Mouse (Mus musculus): ENCODE results near the gene 4931406C07Rik.

- TF ChIP-seq EP300 (IDR thresholded peaks at IDR 0.05; ENCODE audit: insufficient read depth, low read depth, low read length) (0 out of 2 replicates have a peak, but pooled peaks have one; percentile 25), POLR2A (IDR thresholded peaks at IDR 0.05; ENCODE audit: insufficient read depth, low read length) (no peak), CTCF (IDR thresholded peaks at IDR 0.05; ENCODE audit: low read depth, low read length) (peak; percentile 74)
Measured at GRCm38 (mm10) chr9:15285443-15285842, 20.8 kb downstream of the 4931406C07Rik start.

Measured in ES-Bruce4 (cell line).